Mouse (Mus musculus): ENCODE results near the gene Cilp.
"Not testable (repeated sequence)": the region's sequence is repeated elsewhere in the genome, so short reads cannot be mapped to it uniquely, and the experiment has no call there.

Cilp gene

GRCm38 (mm10) chr9:65264959-65265358 lies at the start of gene Cilp:
Cilp (plus strand) TSS chr9:65265180.
- no peak for DNase-seq (ENCODE audit: low read depth, low spot score)

GRCm38 (mm10) chr9:65215494-65216126 lies 49.4 kb upstream of the Cilp start:
- DNase-seq (ENCODE audit: low read depth, low spot score), result no peak

DNA sequence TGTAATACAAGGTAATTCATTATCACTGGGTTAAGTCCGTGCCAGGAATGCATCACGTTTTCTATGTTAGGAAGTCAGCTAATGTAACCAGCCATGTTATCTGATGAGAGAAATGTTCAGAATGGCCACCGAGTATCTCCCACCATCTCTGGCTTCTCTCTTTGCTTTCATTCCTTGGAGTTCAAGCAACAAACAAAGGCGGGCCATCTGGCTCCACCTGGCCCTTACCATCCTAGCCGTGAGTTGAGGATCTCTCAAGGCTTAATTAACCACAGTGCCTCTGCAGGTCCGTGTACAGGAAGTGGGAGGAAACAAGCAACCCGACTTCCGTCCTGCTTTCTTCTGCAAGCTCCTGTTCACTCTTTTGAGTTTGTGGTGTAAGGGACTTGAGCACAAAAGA lies 48.0 kb upstream of the Cilp start:
- DNase-seq (ENCODE audit: low read depth, low spot score), result no peak

- DNase-seq (ENCODE audit: low read depth, low spot score), result no peak
Measured at GRCm38 (mm10) chr9:65217661-65218060, 47.3 kb upstream of the Cilp start.

DNA sequence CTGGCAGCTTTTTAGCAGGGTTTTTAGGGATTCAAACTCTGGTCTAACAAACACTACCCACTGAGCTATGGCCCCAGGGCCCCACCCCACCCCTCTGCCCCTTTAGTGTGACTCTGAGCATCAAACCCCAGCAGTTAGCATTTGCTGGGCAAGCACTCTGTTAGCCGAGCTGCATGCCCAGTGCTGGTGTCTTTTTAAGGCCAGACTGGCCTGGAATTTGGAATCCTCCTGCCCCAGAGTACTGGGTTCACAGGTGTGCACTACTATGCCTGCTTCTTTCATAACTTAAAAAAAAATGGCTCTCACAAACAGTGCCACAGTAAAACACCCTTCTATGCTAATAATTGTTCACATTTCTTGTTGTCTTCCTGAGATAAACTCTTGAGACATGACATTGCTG lies 46.1 kb upstream of the Cilp start:
- no peak for DNase-seq (ENCODE audit: low read depth, low spot score)

- DNase-seq (ENCODE audit: low read depth, low spot score), result not testable (repeated sequence)
Measured at GRCm38 (mm10) chr9:65220398-65220797, 44.6 kb upstream of the Cilp start.

DNA sequence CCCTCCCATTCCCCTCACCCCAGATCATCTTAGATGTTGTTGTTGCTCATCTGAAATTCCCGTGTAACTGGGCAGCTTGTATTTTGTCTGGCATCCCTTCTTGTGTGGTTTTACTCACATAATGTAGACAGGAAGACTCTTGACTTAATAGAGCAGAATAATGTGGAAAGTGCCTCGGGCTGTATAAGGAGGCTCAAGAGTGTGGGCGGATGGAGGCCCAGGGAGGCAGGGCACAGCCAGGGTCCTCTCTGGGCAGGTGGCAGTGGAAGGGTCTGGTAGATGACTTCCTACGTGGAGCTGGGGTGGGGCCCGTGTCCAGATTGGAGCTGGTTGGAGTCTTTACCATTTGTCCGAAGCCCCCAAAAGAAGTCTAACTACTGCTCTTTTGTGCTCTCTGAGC lies 41.1 kb upstream of the Cilp start:
- no peak for DNase-seq (ENCODE audit: low read depth, low spot score)

GRCm38 (mm10) chr9:65225795-65226194 lies 39.2 kb upstream of the Cilp start:
- DNase-seq (ENCODE audit: low read depth, low spot score), result peak; percentile 71

DNA sequence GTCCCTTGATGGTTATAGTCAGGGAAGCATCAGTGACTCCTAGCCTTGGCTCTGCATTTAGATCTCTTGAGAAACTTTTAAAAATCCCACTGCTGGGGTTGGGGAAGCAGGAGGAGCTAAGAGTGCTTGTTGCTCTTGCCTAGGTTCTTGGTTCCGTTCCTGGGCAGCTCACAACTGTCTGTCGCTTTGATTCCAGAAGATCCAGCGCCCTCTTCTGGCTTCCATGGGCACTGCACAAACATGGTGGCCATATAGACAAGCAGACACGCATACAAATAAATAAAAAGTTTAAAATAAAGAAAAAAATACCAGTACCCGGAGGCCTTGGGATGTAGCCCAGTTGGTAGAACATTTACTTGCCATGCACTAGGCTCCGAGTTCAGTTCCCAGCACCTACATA lies 34.7 kb upstream of the Cilp start:
- no peak for DNase-seq (ENCODE audit: low read depth, low spot score)

- DNase-seq (ENCODE audit: low read depth, low spot score), result no peak
Measured at GRCm38 (mm10) chr9:65231284-65231683, 33.7 kb upstream of the Cilp start.

DNA sequence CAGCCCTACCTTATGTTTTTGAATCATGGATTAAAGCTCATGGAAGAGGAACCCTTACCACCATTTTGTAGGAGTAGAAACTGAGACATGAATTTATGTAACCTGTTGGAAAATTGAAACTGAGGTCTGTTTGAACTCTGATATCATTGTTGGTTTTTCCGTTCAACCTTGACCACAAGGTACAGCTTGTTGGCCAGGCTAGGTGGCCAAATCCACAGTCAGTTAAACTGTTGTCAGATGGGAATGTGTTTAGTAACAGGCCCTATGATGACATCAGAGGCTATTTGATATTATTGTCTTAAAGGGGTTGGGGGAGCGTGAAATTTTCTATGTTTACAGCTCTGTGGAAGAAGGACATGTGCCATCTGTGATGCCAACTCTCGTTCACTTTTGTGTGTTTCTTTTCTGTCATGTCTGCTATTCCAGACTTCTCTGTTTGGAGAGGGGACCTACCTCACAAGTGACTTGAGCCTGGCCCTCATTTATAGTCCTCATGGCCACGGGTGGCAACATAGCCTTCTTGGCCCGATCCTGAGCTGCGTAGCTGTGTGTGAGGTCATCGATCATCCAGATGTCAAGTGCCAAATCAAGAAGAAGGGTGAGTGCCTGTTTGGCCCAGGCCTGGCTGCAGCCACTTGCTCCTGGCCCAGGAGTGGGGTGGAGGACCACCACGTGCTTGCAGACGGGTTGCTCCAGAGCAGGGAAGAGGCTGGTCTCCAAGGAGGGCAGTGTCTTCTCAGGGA lies 31.6 kb upstream of the Cilp start:
- no peak for DNase-seq (ENCODE audit: low read depth, low spot score)

GRCm38 (mm10) chr9:65234734-65235133 lies 30.2 kb upstream of the Cilp start:
- DNase-seq (ENCODE audit: low read depth, low spot score), result no peak

DNA sequence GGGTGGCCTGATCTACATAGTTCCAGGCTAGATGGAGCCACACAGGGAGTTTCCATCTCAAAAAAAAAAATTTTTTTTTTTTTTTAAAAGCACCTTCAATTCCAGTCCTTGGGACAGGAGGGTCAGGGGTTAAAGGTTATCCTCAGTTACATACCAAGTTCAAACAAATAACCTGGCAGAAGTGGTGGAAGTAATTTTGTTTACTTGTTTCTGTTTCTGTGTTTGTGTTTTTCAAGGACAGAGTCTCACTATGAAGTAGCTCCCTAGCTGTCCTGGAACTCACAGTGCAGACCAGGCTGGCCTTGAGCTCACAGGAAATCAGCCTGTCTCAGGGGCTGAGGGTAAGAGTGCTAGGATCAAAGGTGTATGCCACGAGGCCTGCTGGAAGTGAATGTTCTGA lies 29.4 kb upstream of the Cilp start:
- DNase-seq (ENCODE audit: low read depth, low spot score), result no peak

GRCm38 (mm10) chr9:65237616-65238015 lies 27.4 kb upstream of the Cilp start:
- no peak for DNase-seq (ENCODE audit: low read depth, low spot score)

GRCm38 (mm10) chr9:65238191-65238760 lies 26.7 kb upstream of the Cilp start:
- DNase-seq (ENCODE audit: low read depth, low spot score), result no peak

- no peak for DNase-seq (ENCODE audit: low read depth, low spot score)
Measured at GRCm38 (mm10) chr9:65239176-65239575, 25.8 kb upstream of the Cilp start.

DNA sequence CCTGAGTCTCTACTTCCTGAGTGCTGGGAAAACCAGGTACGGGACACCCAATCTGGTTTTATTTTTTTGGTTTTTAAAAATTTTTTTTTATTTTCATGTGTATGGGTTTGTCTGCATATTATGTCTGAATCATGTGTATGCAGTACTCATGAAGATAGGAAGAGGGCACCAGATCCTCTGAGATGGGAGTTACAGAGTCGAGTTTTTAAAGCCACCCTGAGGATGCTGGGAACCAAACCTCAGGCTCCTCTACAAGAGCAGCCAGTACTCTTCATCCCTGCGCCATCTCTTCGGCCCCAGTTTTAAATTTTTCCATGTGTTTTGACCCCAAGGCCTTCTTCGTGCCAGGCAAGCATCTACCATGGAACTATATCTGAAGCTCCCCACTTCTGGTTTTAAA lies 25.2 kb upstream of the Cilp start:
- DNase-seq (ENCODE audit: low read depth, low spot score), result peak; percentile 63

DNA sequence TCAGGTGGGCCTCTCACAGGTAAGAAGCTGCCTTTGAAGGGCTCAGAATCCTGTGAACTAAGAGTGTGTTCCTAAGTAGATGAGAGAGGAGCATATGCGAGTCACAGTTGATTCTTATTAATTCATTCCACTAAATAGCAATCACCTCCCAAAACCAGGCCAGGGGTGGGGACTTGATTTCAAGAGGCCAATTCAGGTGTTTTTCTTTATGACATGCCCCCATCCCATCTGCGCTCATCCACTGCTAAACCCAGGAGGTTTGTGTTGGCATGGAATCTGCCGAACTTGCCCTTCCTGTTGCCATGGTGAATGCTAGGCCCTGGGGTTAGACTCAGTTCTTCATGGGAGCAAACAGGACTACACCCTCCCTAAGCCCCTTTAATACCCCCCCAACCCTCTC lies 24.4 kb upstream of the Cilp start:
- DNase-seq (ENCODE audit: low read depth, low spot score), result no peak

- DNase-seq (ENCODE audit: low read depth, low spot score), result no peak
Measured at GRCm38 (mm10) chr9:65241973-65242372, 23.0 kb upstream of the Cilp start.

GRCm38 (mm10) chr9:65243249-65243648 lies 21.7 kb upstream of the Cilp start:
- no peak for DNase-seq (ENCODE audit: low read depth, low spot score)

DNA sequence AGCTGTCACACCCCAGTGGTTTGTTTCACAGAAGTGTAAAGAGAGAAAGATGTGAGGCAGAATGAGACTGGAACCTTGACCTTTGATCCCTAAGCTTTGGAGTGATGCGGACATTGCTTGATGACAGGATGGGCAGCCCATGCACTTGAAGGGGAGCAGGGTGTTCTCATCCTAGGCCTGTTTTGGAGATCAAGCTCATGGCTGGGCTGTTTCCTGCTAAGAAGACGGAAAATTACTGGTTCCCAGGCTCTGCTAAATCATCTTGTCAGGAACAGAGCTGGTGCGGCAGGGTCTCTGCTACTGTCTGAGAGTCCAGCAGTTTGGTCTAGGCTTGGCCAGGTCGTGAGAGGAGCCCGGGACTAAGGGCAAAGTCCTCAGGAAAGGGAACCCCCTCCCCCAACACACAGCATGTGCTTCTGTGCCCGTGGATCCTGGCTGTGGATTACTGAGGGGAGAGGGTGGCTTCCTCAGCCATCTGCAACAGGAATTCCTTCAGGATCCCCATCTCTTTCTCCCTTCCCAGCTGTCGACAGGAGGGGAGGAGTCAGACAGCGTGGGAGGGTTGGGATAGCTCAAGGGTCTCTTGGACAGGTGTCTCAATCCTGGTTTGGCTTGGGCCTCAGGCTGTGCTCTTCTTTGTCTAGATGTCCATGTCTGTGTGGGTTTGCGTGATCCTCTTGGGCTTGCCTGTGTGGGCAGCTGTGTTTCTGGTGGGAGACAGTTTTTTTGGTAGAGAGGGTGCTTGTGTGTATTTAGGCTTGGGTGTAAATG lies 20.8 kb upstream of the Cilp start:
- DNase-seq (ENCODE audit: low read depth, low spot score), result no peak

All from R1 (cell line).